Mouse (Mus musculus): ENCODE results near the gene Lcn11.

DNA sequence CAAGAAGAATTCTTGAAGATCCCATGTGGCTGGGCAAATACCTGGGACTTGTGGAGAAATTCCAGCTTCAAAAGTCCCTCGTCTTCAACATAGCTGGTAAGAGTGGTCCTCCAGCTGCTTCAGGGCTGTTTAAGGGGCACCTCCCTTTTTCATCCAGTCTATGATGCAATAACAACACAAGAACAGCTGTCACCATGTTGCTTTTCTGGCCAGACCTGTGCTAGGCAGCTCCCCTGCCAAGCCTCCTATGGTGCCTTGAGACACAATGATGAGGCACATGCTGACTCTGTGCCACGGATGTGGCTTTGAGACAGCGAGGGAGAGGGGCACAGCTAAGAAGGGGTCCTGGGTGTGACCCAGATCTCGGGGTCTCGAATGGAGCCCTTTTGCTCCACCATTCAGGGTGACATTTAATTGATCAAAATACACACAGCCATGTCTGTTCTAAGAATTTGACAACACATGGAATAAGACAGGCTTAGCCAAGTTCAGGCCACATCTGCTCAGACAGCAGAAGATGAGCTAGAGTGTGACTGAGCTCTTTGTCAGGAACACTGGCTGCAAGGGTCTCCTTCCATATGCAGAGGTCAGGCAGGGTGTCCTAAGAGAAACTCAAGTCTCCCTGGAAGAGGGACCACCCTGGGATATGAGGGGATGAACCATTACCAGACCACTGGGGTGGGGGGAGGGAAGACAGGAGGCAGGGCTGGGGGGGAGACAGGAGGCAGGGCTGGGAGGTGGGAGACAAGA is 8.9 kb downstream of the Lcn11 start:
- TF ChIP-seq POLR2A (IDR thresholded peaks at IDR 0.05; ENCODE audit: control insufficient read depth in 1 of 2, insufficient read depth in 1 of 2, low read depth in 1 of 2, low read length in 2 of 2, poor library complexity in 1 of 2) (no peak), MAX (IDR thresholded peaks at IDR 0.05; ENCODE audit: low read length) (no peak), SMC3 (IDR thresholded peaks at IDR 0.05; ENCODE audit: low read depth, low read length) (no peak), RAD21 (IDR thresholded peaks at IDR 0.05; ENCODE audit: low read depth, low read length) (no peak), BHLHE40 (IDR thresholded peaks at IDR 0.05; ENCODE audit: borderline replicate concordance, low read depth, low read length) (no peak), MYC (IDR thresholded peaks at IDR 0.05; ENCODE audit: low read depth, low read length) (no peak), CTCF (IDR thresholded peaks at IDR 0.05 in 2 of 3, conservative IDR thresholded peaks at IDR 0.05 in 1 of 3; ENCODE audit: control insufficient read depth in 1 of 3, insufficient read depth in 1 of 3, low read depth in 2 of 3, low read length in 3 of 3, poor library complexity in 1 of 3, severe bottlenecking in 1 of 3) (no peak)

Measured in MEL (cell line).